Mouse (Mus musculus) large intestine, adult 2 months (tissue): ENCODE results near the gene Gatad2a. TPM values are rescaled to one million over a fixed set of nuclear protein-coding genes. Genes with fewer than 3 reads are reported as not detected.
A peak's percentile ranks its signal among the peaks of the same experiment; 100 is the strongest.

Source experiments
- DNase-seq: peaks from one replicate; pipeline ENCODE4 v3.0.0-alpha.2; 2012; ENCODE audit warnings: low read depth, low spot score
- WGBS: fragments of 180-500 bp; shearing (Covaris S2); methylation state at CpG from one replicate; pipeline ENCODE4 v1.1.7; 2018; 5-methylcytosine and 5-hydroxymethylcytosine counted together
- polyA plus RNA-seq: library from polyadenylated mRNA; depleted of rRNA; stranded (reverse); fragments of >200 nt; gene quantifications from 2 replicates; pipeline ENCODE4 v1.2.3, GENCODE M21; 2012

Gene Gatad2a
- polyA plus RNA-seq, 1 experiment = 45.2 TPM

- no peak for DNase-seq
Observed at GRCm38 (mm10) chr8:69882021-69882756, 114.0 kb downstream of the Gatad2a start.

GRCm38 (mm10) chr8:69881261-69881865 lies 114.8 kb downstream of the Gatad2a start:
- WGBS = 22% methylated on average over 79 of the region's 79 CpGs
- DNase-seq = no peak

More at GRCm38 (mm10) chr8:69882021-69882756, 114.0 kb downstream of the Gatad2a start:
- 12% methylated on average over 103 of the region's 103 CpGs for WGBS

GRCm38 (mm10) chr8:69880841-69881240 lies 115.3 kb downstream of the Gatad2a start:
- 21% methylated on average over 37 of the region's 37 CpGs for WGBS
- no peak for DNase-seq

GRCm38 (mm10) chr8:69879678-69880077 lies 116.5 kb downstream of the Gatad2a start:
- WGBS = 49% methylated on average over 8 of the region's 8 CpGs
- DNase-seq = no peak

- no peak for DNase-seq
- WGBS = 71% methylated on average over 3 of the region's 3 CpGs
Observed at GRCm38 (mm10) chr8:69877992-69878391, 118.2 kb downstream of the Gatad2a start.

- WGBS = 87% methylated on average over 4 of the region's 4 CpGs
- no peak for DNase-seq
Observed at GRCm38 (mm10) chr8:69877396-69877795, 118.8 kb downstream of the Gatad2a start.

- WGBS = 77% methylated on average over 10 of the region's 10 CpGs
- no peak for DNase-seq
Observed at GRCm38 (mm10) chr8:69876967-69877366, 119.2 kb downstream of the Gatad2a start.

- 46% methylated on average over 10 of the region's 10 CpGs for WGBS
- DNase-seq = no peak
Observed at GRCm38 (mm10) chr8:69876097-69876496, 120.1 kb downstream of the Gatad2a start.

GRCm38 (mm10) chr8:69874654-69875053 lies 121.5 kb downstream of the Gatad2a start:
- WGBS = 76% methylated on average over 13 of the region's 13 CpGs
- no peak for DNase-seq

GRCm38 (mm10) chr8:69874155-69874554 lies 122.0 kb downstream of the Gatad2a start:
- peak; percentile 27 for DNase-seq
- 10% methylated on average over 9 of the region's 9 CpGs for WGBS

- DNase-seq = no peak
- 76% methylated on average over 6 of the region's 6 CpGs for WGBS
Observed at GRCm38 (mm10) chr8:69870907-69871306, 125.3 kb downstream of the Gatad2a start.

GRCm38 (mm10) chr8:69870003-69870765 lies 126.0 kb downstream of the Gatad2a start:
- 78% methylated on average over 11 of the region's 11 CpGs for WGBS
- DNase-seq = no peak

- DNase-seq = no peak
- 81% methylated on average over 5 of the region's 5 CpGs for WGBS
Observed at GRCm38 (mm10) chr8:69867696-69868326, 128.4 kb downstream of the Gatad2a start.

GRCm38 (mm10) chr8:69864180-69864579 lies 132.0 kb downstream of the Gatad2a start:
- no peak for DNase-seq
- 51% methylated on average over 5 of the region's 5 CpGs for WGBS

GRCm38 (mm10) chr8:69863387-69864020 lies 132.7 kb downstream of the Gatad2a start:
- 55% methylated on average over 5 of the region's 5 CpGs for WGBS
- no peak for DNase-seq

GRCm38 (mm10) chr8:69861251-69861650 lies 134.9 kb downstream of the Gatad2a start:
- no peak for DNase-seq
- 55% methylated on average over 2 of the region's 2 CpGs for WGBS

- no peak for DNase-seq
- WGBS = 61% methylated on average over 4 of the region's 4 CpGs
Observed at GRCm38 (mm10) chr8:69860807-69861206, 135.4 kb downstream of the Gatad2a start.
